Mouse (Mus musculus) kidney, embryonic 16.5 days (tissue): ENCODE results near the gene Sept8. TPM values are rescaled to one million over a fixed set of nuclear protein-coding genes. Genes with fewer than 3 reads are reported as not detected.

ENCODE experiments used
- ATAC-seq: fragments of 200-750 bp; cut with Nextera tagmentation; 2 replicates; pipeline ENCODE4 v1.8.0; 2017; ENCODE audit warnings: moderate TSS enrichment; ENCODE audit not compliant: low FRiP score, low TSS enrichment
- H3K27ac ChIP-seq: fragments of 300-500 bp; sonication (generic); 2 replicates; pipeline ENCODE4 v1.5.1; 2014; ENCODE audit warnings: low read length
- H3K27me3 ChIP-seq: fragments of 300-500 bp; sonication (generic); 2 replicates; pipeline ENCODE4 v1.6.1; 2014; ENCODE audit warnings: low read length, control low read depth, mixed read lengths; ENCODE audit not compliant: insufficient read depth
- H3K36me3 ChIP-seq: fragments of 300-500 bp; sonication (generic); 2 replicates; pipeline ENCODE4 v1.6.1; 2014; ENCODE audit warnings: low read length, control low read depth, mixed read lengths; ENCODE audit not compliant: insufficient read depth
- H3K4me1 ChIP-seq: fragments of 300-500 bp; sonication (generic); 2 replicates; pipeline ENCODE4 v1.6.1; 2014; ENCODE audit warnings: low read length, control low read depth, mixed read lengths; ENCODE audit not compliant: insufficient read depth
- H3K4me2 ChIP-seq: fragments of 300-500 bp; sonication (generic); replicated peaks from 2 replicates; pipeline ENCODE4 v1.6.1; 2014; ENCODE audit warnings: low read depth, low read length
- H3K4me3 ChIP-seq: fragments of 300-500 bp; sonication (generic); 2 replicates; pipeline ENCODE4 v1.5.1; 2014; ENCODE audit warnings: mild to moderate bottlenecking, low read length
- H3K9ac ChIP-seq: fragments of 300-500 bp; sonication (generic); replicated peaks from 2 replicates; pipeline ENCODE4 v1.6.1; 2014; ENCODE audit warnings: low read length
- H3K9me3 ChIP-seq: fragments of 300-500 bp; sonication (generic); 2 replicates; pipeline ENCODE4 v1.6.1; 2016; ENCODE audit warnings: low read length, control low read depth
- whole genome bisulfite sequencing: fragments of 180-500 bp; shearing (Covaris S2); extraction: QIAGEN DNeasy Blood & Tissue Kit; methylation state at CpG from one replicate; pipeline ENCODE4 v1.1.7; 2014; 5-methylcytosine and 5-hydroxymethylcytosine counted together
- polyA plus RNA-seq: library from polyadenylated mRNA; unstranded; fragments of >200 nt; fragmentation: Nextera tagmentation; extraction: Ambion mirVana; gene quantifications from 2 replicates; pipeline ENCODE4 v1.2.1, GENCODE M21; 2015

The Sept8 gene
- polyA plus RNA-seq = 25.7 and 25.9 TPM in 2 replicates

- H3K9me3 ChIP-seq = no peaks in the 10 kb centered on the region
- H3K4me2 ChIP-seq = peak within 1 kb of the TSS; percentile 67
- no peaks in the 10 kb centered on the region for H3K27me3 ChIP-seq
- peak within 1 kb of the TSS; percentile 34 for H3K27ac ChIP-seq
- WGBS = 4% methylated on average over 77 of the region's 79 CpGs
- peak within 1 kb of the TSS; percentile 85 for H3K9ac ChIP-seq
- no peaks in the 10 kb centered on the region for H3K36me3 ChIP-seq
- peak; percentile 82 for ATAC-seq
- peaks cover 20% of the 10 kb centered on the region for H3K4me1 ChIP-seq
- peak within 1 kb of the TSS; percentile 75 for H3K4me3 ChIP-seq
These were observed at the start of gene Sept8 for GRCm38 (mm10) chr11:53519207-53520121. TSS of gene Sept8 (plus strand) at chr11:53519257.

- H3K9ac ChIP-seq = peak overlapping the region; percentile 27; the same call in 1 of the 2 replicates
- ATAC-seq = no peak
These were observed 49.6 kb upstream of the Sept8 start for GRCm38 (mm10) chr11:53469294-53469967.

GRCm38 (mm10) chr11:53469968-53470695 is 48.9 kb upstream of the Sept8 start, which contains the start of gene Gm9837:
TSS of gene Gm9837 (minus strand) at chr11:53470479.
- peak within 1 kb of the TSS; percentile 20 for H3K4me3 ChIP-seq
- no peaks in the 10 kb centered on the region for H3K9me3 ChIP-seq
- peaks cover 16% of the 10 kb centered on the region for H3K4me1 ChIP-seq
- peaks cover 66% of the 10 kb centered on the region for H3K27me3 ChIP-seq
- no peaks in the 10 kb centered on the region for H3K36me3 ChIP-seq
- WGBS = 5% methylated on average over 29 of the region's 29 CpGs
- no peak within 1 kb of the TSS for H3K27ac ChIP-seq
- ATAC-seq = peak; percentile 86; the same call in 1 of the 2 replicates
- peak within 1 kb of the TSS; percentile 27; the same call in 1 of the 2 replicates for H3K9ac ChIP-seq
- peak within 1 kb of the TSS; percentile 44 for H3K4me2 ChIP-seq

More at GRCm38 (mm10) chr11:53469294-53469967, 49.6 kb upstream of the Sept8 start:
- peak overlapping the region; percentile 44 for H3K4me2 ChIP-seq
- no peak overlapping the region for H3K27ac ChIP-seq
- H3K4me1 ChIP-seq = peaks cover 16% of the 10 kb centered on the region
- H3K36me3 ChIP-seq = no peaks in the 10 kb centered on the region
- peak overlapping the region; percentile 20; the same call in 1 of the 2 replicates for H3K4me3 ChIP-seq
- WGBS = 45% methylated on average over 16 of the region's 16 CpGs
- peaks cover 66% of the 10 kb centered on the region for H3K27me3 ChIP-seq
- no peaks in the 10 kb centered on the region for H3K9me3 ChIP-seq

GRCm38 (mm10) chr11:53472709-53473108 is 46.3 kb upstream of the Sept8 start:
- peaks cover 65% of the 10 kb centered on the region for H3K27me3 ChIP-seq
- H3K4me3 ChIP-seq = no peak overlapping the region
- H3K27ac ChIP-seq = no peak overlapping the region
- H3K4me1 ChIP-seq = peaks cover 8% of the 10 kb centered on the region; the same call in 1 of the 2 replicates
- H3K4me2 ChIP-seq = no peak overlapping the region
- ATAC-seq = no peak
- no peak overlapping the region for H3K9ac ChIP-seq
- no peaks in the 10 kb centered on the region for H3K9me3 ChIP-seq
- 84% methylated on average over 3 of the region's 3 CpGs for WGBS
- no peaks in the 10 kb centered on the region for H3K36me3 ChIP-seq

GRCm38 (mm10) chr11:53475620-53476019 is 43.4 kb upstream of the Sept8 start:
- no peak overlapping the region for H3K9ac ChIP-seq
- H3K27me3 ChIP-seq = peaks cover 82% of the 10 kb centered on the region
- H3K4me3 ChIP-seq = no peak overlapping the region
- peaks cover 5% of the 10 kb centered on the region for H3K9me3 ChIP-seq
- 26% methylated on average over 8 of the region's 8 CpGs for WGBS
- no peak overlapping the region for H3K4me2 ChIP-seq
- ATAC-seq = no peak
- no peak overlapping the region for H3K27ac ChIP-seq
- peaks cover 18% of the 10 kb centered on the region for H3K4me1 ChIP-seq
- no peaks in the 10 kb centered on the region for H3K36me3 ChIP-seq

GRCm38 (mm10) chr11:53477833-53478232 is 41.2 kb upstream of the Sept8 start:
- WGBS = 32% methylated on average over 7 of the region's 7 CpGs
- peaks cover 81% of the 10 kb centered on the region for H3K27me3 ChIP-seq
- no peak overlapping the region for H3K4me2 ChIP-seq
- H3K27ac ChIP-seq = no peak overlapping the region
- peaks cover 5% of the 10 kb centered on the region for H3K9me3 ChIP-seq
- H3K4me1 ChIP-seq = peaks cover 16% of the 10 kb centered on the region
- no peak overlapping the region for H3K9ac ChIP-seq
- no peak for ATAC-seq
- H3K36me3 ChIP-seq = no peaks in the 10 kb centered on the region
- H3K4me3 ChIP-seq = no peak overlapping the region

- peak overlapping the region; percentile 44 for H3K4me3 ChIP-seq
- peak; percentile 40; the same call in 1 of the 2 replicates for ATAC-seq
- H3K27ac ChIP-seq = no peak overlapping the region
- H3K4me2 ChIP-seq = peak overlapping the region; percentile 79
- peaks cover 77% of the 10 kb centered on the region for H3K27me3 ChIP-seq
- no peaks in the 10 kb centered on the region for H3K36me3 ChIP-seq
- 5% methylated on average over 79 of the region's 79 CpGs for WGBS
- peaks cover 5% of the 10 kb centered on the region for H3K9me3 ChIP-seq
- peaks cover 16% of the 10 kb centered on the region for H3K4me1 ChIP-seq
- peak overlapping the region; percentile 41 for H3K9ac ChIP-seq
These were observed 40.5 kb upstream of the Sept8 start for GRCm38 (mm10) chr11:53478383-53479170.

GRCm38 (mm10) chr11:53479171-53479782 is 39.8 kb upstream of the Sept8 start:
- Histone ChIP-seq H3K27me3 (peaks cover 70% of the 10 kb centered on the region), H3K4me1 (peaks cover 16% of the 10 kb centered on the region), H3K9me3 (peaks cover 5% of the 10 kb centered on the region), H3K9ac (peak overlapping the region; percentile 49), H3K4me3 (peak overlapping the region; percentile 44), H3K4me2 (peak overlapping the region; percentile 79), H3K27ac (no peak overlapping the region), H3K36me3 (no peaks in the 10 kb centered on the region)
- ATAC-seq = peak; percentile 47; the same call in 1 of the 2 replicates
- under 1% methylated on average over 62 of the region's 62 CpGs for WGBS
